Mouse (Mus musculus) lung, embryonic 16.5 days (tissue): ENCODE measurements at regions not wholly inside any gene's neighbourhood (a gene's known extent, or its start where the extent isn't known, plus 50 kb on each side); places are given as distances from the start of the nearest gene placed in this dataset.

Experiments
- ATAC-seq: fragments of 200-750 bp; cut with Nextera tagmentation; 2 replicates; pipeline ENCODE4 v1.8.0; 2017; ENCODE audit warnings: low read depth, mild to moderate bottlenecking, moderate library complexity
- H3K27ac ChIP-seq: fragments of 300-500 bp; sonication (generic); 2 replicates; pipeline ENCODE4 v1.5.1; 2014; ENCODE audit warnings: mild to moderate bottlenecking, control low read depth, low read length
- H3K27me3 ChIP-seq: fragments of 300-500 bp; sonication (generic); 2 replicates; pipeline ENCODE4 v1.6.1; 2014; ENCODE audit warnings: low read depth, low read length, mixed read lengths; ENCODE audit not compliant: control insufficient read depth, insufficient read depth
- H3K36me3 ChIP-seq: fragments of 300-500 bp; sonication (generic); 2 replicates; pipeline ENCODE4 v1.6.1; 2014; ENCODE audit warnings: low read length; ENCODE audit not compliant: control insufficient read depth, insufficient read depth
- H3K4me1 ChIP-seq: fragments of 300-500 bp; sonication (generic); replicated peaks from 2 replicates; pipeline ENCODE4 v1.6.1; 2014; ENCODE audit warnings: low read length, mixed read lengths; ENCODE audit not compliant: control insufficient read depth, insufficient read depth
- H3K4me2 ChIP-seq: fragments of 300-500 bp; sonication (generic); 2 replicates; pipeline ENCODE4 v1.6.1; 2014; ENCODE audit warnings: low read depth, low read length, control low read depth
- H3K4me3 ChIP-seq: fragments of 300-500 bp; sonication (generic); 2 replicates; pipeline ENCODE4 v1.5.1; 2014; ENCODE audit warnings: mild to moderate bottlenecking, low read length, control low read depth
- H3K9ac ChIP-seq: fragments of 300-500 bp; sonication (generic); 2 replicates; pipeline ENCODE4 v1.6.1; 2014; ENCODE audit warnings: low read length, control low read depth
- H3K9me3 ChIP-seq: fragments of 300-500 bp; sonication (generic); 2 replicates; pipeline ENCODE4 v1.6.1; 2016; ENCODE audit warnings: low read length; ENCODE audit not compliant: control insufficient read depth
- WGBS: fragments of 180-500 bp; shearing (Covaris S2); extraction: QIAGEN DNeasy Blood & Tissue Kit; methylation state at CpG from one replicate; pipeline ENCODE4 v1.1.7; 2014; 5-methylcytosine and 5-hydroxymethylcytosine counted together

GRCm38 (mm10) chr1:138715162-138715561 is 95.2 kb upstream of the Nek7 start:
- Histone ChIP-seq H3K27ac (no peak overlapping the region), H3K36me3 (no peaks in the 10 kb centered on the region), H3K4me2 (no peak overlapping the region), H3K4me3 (no peak overlapping the region), H3K9ac (no peak overlapping the region), H3K9me3 (no peaks in the 10 kb centered on the region), H3K27me3 (no peaks in the 10 kb centered on the region), H3K4me1 (no peaks in the 10 kb centered on the region)
- 65% methylated on average over 3 of the region's 3 CpGs for WGBS
- ATAC-seq = no peak

GRCm38 (mm10) chr1:138709229-138709608 is 89.3 kb upstream of the Nek7 start:
- Histone ChIP-seq H3K36me3 (no peaks in the 10 kb centered on the region), H3K27ac (no peak overlapping the region), H3K4me1 (no peaks in the 10 kb centered on the region), H3K27me3 (no peaks in the 10 kb centered on the region), H3K4me3 (no peak overlapping the region), H3K9ac (no peak overlapping the region), H3K9me3 (no peaks in the 10 kb centered on the region), H3K4me2 (no peak overlapping the region)
- ATAC-seq = no peak
- 47% methylated on average over 2 of the region's 2 CpGs for WGBS

GRCm38 (mm10) chr1:138708507-138709228 is 88.7 kb upstream of the Nek7 start:
- H3K9ac ChIP-seq = no peak overlapping the region
- 69% methylated on average over 7 of the region's 7 CpGs for WGBS
- ATAC-seq = no peak

GRCm38 (mm10) chr1:138707913-138708312 is 88.0 kb upstream of the Nek7 start:
- H3K4me3 ChIP-seq = no peak overlapping the region
- no peaks in the 10 kb centered on the region for H3K9me3 ChIP-seq
- H3K27me3 ChIP-seq = no peaks in the 10 kb centered on the region
- no peaks in the 10 kb centered on the region for H3K4me1 ChIP-seq
- no peaks in the 10 kb centered on the region for H3K36me3 ChIP-seq
- no peak for ATAC-seq
- H3K4me2 ChIP-seq = no peak overlapping the region
- H3K27ac ChIP-seq = no peak overlapping the region
- 55% methylated on average over 3 of the region's 3 CpGs for WGBS
- H3K9ac ChIP-seq = no peak overlapping the region

More at GRCm38 (mm10) chr1:138708507-138709228, 88.7 kb upstream of the Nek7 start:
- Histone ChIP-seq H3K4me2 (no peak overlapping the region), H3K9me3 (no peaks in the 10 kb centered on the region), H3K36me3 (no peaks in the 10 kb centered on the region), H3K4me3 (no peak overlapping the region), H3K27ac (no peak overlapping the region), H3K4me1 (no peaks in the 10 kb centered on the region), H3K27me3 (no peaks in the 10 kb centered on the region)

- no peak overlapping the region for H3K9ac ChIP-seq
- no peaks in the 10 kb centered on the region for H3K27me3 ChIP-seq
- ATAC-seq = no peak
- H3K36me3 ChIP-seq = no peaks in the 10 kb centered on the region
- no peaks in the 10 kb centered on the region for H3K9me3 ChIP-seq
- WGBS = 58% methylated on average over 5 of the region's 5 CpGs
- H3K4me1 ChIP-seq = no peaks in the 10 kb centered on the region
- H3K4me3 ChIP-seq = no peak overlapping the region
- no peak overlapping the region for H3K27ac ChIP-seq
- H3K4me2 ChIP-seq = no peak overlapping the region
Measured at GRCm38 (mm10) chr1:138703291-138703690, 83.3 kb upstream of the Nek7 start.

- no peaks in the 10 kb centered on the region for H3K4me1 ChIP-seq
- no peak overlapping the region for H3K4me2 ChIP-seq
- H3K27me3 ChIP-seq = no peaks in the 10 kb centered on the region
- H3K9ac ChIP-seq = no peak overlapping the region
- no peaks in the 10 kb centered on the region for H3K36me3 ChIP-seq
- H3K4me3 ChIP-seq = no peak overlapping the region
- H3K27ac ChIP-seq = no peak overlapping the region
- 85% methylated on average over 6 of the region's 6 CpGs for WGBS
- H3K9me3 ChIP-seq = no peaks in the 10 kb centered on the region
- ATAC-seq = no peak
Measured at GRCm38 (mm10) chr1:138689234-138689633, 69.3 kb upstream of the Nek7 start.

GRCm38 (mm10) chr1:138686746-138687145 is 66.8 kb upstream of the Nek7 start:
- Histone ChIP-seq H3K4me3 (no peak overlapping the region), H3K4me2 (no peak overlapping the region), H3K27me3 (no peaks in the 10 kb centered on the region), H3K36me3 (no peaks in the 10 kb centered on the region), H3K9me3 (no peaks in the 10 kb centered on the region), H3K9ac (no peak overlapping the region), H3K27ac (no peak overlapping the region), H3K4me1 (no peaks in the 10 kb centered on the region)
- ATAC-seq = no peak
- 51% methylated on average over 5 of the region's 5 CpGs for WGBS

GRCm38 (mm10) chr1:138683711-138684110 is 63.8 kb upstream of the Nek7 start:
- no peak overlapping the region for H3K4me3 ChIP-seq

GRCm38 (mm10) chr1:138681970-138682369 is 62.0 kb upstream of the Nek7 start:
- no peak overlapping the region for H3K27ac ChIP-seq
- no peaks in the 10 kb centered on the region for H3K9me3 ChIP-seq
- no peaks in the 10 kb centered on the region for H3K4me1 ChIP-seq
- ATAC-seq = no peak
- H3K4me3 ChIP-seq = no peak overlapping the region
- H3K36me3 ChIP-seq = no peaks in the 10 kb centered on the region
- 63% methylated on average over 4 of the region's 4 CpGs for WGBS
- no peak overlapping the region for H3K4me2 ChIP-seq
- H3K9ac ChIP-seq = no peak overlapping the region
- no peaks in the 10 kb centered on the region for H3K27me3 ChIP-seq

More at GRCm38 (mm10) chr1:138683711-138684110, 63.8 kb upstream of the Nek7 start:
- Histone ChIP-seq H3K4me1 (no peaks in the 10 kb centered on the region), H3K4me2 (no peak overlapping the region), H3K9me3 (no peaks in the 10 kb centered on the region), H3K27ac (no peak overlapping the region), H3K9ac (no peak overlapping the region), H3K27me3 (no peaks in the 10 kb centered on the region), H3K36me3 (no peaks in the 10 kb centered on the region)
- ATAC-seq = no peak
- WGBS = 68% methylated on average over 10 of the region's 10 CpGs

- Histone ChIP-seq H3K4me3 (no peak overlapping the region), H3K27me3 (no peaks in the 10 kb centered on the region), H3K9ac (no peak overlapping the region), H3K9me3 (no peaks in the 10 kb centered on the region), H3K4me2 (no peak overlapping the region), H3K27ac (no peak overlapping the region), H3K36me3 (no peaks in the 10 kb centered on the region), H3K4me1 (no peaks in the 10 kb centered on the region)
- ATAC-seq = no peak
- WGBS = 76% methylated on average over 4 of the region's 4 CpGs
Measured at GRCm38 (mm10) chr1:138674199-138674598, 54.3 kb upstream of the Nek7 start.
